Mouse (Mus musculus): ENCODE measurements around the gene Epb41l3.

Epb41l3 gene

GRCm38 (mm10) chr17:69181560-69182316 is 106.3 kb downstream of the Epb41l3 start:
- no peak for DNase-seq (ENCODE audit: low spot score in 2 of 2)

DNA sequence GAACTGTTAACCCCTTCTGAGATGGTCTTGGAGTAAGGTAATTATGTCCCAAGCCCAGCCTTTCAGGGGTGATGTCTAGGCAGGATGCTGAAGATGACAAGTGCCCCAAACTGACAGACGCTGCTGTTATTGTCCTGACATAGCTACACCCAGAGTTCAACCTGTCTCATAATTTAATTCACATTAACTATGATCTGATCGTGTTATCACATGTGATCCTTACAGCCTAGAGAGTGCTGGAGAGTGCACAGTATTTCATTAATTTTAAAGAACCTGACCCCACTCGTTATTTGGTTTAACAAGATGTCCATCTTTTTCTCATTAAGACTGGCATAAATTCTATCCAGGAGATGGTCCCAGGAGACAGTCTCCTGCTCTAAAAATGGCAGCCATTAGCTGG is 112.3 kb downstream of the Epb41l3 start:
- DNase-seq (ENCODE audit: low spot score in 2 of 2): no peak

DNA sequence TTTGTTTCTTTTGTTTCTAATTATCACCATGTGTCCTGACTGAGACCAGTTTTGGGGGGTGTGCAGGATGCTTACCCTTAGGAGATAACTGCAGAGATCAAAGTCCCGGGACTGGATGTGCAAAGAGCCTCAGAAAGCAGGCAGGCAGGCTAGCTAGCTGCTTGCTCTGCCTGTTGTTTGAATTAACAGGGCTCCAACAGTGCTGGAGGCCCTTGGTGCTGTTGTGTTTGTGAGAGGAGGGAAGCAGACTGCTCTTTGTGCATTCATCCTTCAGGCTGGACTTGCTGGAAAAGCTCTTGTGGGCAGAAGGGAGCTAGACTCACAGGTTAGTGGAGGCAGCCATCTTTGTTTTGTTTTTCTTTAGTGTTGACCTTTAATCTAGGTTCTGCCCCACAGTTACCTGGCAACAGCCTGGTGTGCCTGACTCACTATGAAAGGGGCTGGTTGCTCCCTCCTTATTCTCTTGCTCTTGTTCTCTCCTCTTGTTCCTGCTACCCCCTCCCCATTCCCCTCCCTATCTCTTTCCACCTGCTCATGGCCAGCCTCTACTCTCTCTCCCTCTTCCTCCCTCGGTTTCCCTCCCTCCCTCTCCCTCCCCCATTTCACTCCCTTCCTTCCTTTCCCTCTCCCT is 117.5 kb downstream of the Epb41l3 start:
- no peak for DNase-seq (ENCODE audit: low spot score in 2 of 2)

DNA sequence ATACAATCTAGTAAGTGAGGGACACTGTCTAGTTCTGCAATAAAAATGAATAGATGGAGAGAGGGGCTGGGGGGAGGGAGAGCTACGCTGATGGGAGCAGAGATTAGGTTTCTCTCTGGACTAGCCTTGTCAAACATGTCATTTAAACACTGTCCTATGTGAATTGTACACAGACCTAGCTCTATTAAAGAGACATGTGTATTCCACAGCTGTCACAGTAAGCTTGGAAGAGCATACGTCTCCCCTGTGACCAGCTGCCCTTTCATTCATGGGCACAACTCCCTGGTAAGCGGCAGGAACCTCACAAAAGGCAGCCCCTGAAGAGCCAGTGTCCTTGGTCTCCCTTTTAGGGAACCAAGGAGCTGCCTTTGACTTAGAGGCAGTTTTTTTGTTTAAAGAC is 119.1 kb downstream of the Epb41l3 start:
- no peak for DNase-seq (ENCODE audit: low spot score in 2 of 2)

GRCm38 (mm10) chr17:69195758-69196157 is 120.3 kb downstream of the Epb41l3 start:
- no peak for DNase-seq (ENCODE audit: low spot score in 2 of 2)

- no peak for DNase-seq (ENCODE audit: low spot score in 2 of 2)
These were observed 121.2 kb downstream of the Epb41l3 start for GRCm38 (mm10) chr17:69196656-69197055.

GRCm38 (mm10) chr17:69198805-69199204 is 123.3 kb downstream of the Epb41l3 start:
- no peak for DNase-seq (ENCODE audit: low spot score in 2 of 2)

DNA sequence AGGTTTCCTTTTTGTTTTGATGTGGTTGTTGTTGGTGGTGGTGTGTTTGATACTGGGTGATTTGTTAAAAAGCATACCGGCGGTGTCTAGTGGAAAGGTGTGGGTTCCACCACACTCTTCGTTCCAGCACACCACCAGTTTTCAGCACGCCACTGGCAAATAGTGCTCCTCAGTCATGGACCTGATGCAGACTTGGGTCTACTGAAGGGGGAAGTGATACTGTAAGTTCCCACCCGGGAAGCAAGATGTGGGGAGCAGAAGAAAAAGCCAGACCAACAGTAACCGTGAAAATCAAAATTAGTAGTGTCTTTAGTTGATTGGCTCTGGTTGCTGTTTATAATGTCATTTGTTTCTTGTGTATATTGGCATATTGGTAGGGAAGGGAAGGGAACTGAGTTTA is 124.3 kb downstream of the Epb41l3 start:
- DNase-seq (ENCODE audit: low spot score in 2 of 2): no peak

- no peak for DNase-seq (ENCODE audit: low spot score in 2 of 2)
These were observed 125.5 kb downstream of the Epb41l3 start for GRCm38 (mm10) chr17:69200936-69201335.

GRCm38 (mm10) chr17:69205282-69205999 is 130.0 kb downstream of the Epb41l3 start:
- DNase-seq (ENCODE audit: low spot score in 2 of 2): no peak

DNA sequence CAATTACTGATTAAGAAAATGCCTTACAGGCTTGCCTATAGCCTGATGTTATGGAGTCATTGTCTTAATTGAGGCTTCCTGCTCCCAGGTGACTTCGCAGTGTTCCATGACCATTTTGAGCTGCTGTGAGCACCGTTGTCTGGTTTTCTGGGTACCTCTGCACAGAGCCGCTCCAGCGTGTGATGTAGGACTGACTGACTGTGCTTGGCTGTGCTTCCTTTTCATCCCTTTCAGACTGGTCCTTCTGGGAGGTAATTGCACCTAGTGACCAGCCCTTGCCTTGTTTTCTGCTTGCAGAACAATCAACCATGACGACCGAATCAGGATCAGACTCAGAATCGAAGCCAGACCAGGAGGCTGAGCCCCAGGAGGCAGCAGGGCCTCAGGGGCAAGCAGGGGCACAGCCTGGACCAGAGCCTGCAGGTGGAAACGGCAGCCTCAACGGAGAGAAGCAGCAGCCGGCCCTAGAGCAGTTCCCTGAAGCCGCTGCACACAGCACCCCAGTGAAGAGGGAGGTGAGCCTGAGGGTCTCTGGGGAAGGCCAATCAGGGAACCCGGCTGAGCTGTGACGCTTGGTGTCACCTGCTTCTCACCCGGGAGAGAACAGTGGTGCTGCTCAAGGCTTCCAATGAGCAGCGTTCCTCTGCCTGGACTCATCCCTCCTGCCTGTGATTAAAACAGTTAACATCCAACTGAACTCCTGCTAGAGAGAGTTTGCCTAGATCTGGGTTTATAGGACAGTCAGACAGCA is 132.3 kb downstream of the Epb41l3 start:
- no peak for DNase-seq (ENCODE audit: low spot score in 2 of 2)

- no peak for DNase-seq (ENCODE audit: low spot score in 2 of 2)
These were observed 135.6 kb downstream of the Epb41l3 start for GRCm38 (mm10) chr17:69211065-69211464.

DNA sequence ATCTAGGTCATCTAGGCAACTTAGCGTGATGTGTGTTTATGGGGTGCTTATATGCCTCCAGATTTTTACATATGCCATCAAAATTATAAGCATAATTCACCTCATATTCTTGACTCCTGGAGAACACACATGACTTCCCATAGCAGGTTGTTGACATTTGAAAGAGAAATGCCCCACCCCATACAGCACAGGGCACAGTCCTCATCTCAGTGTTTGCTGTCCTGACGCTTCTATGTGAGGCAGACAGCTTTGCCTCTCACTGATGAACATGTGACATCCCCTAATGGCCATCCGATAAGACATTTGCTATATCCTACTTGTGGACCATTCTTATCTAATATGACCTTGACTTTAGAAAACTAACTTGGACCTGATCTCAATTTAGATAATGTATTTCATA is 140.6 kb downstream of the Epb41l3 start:
- no peak for DNase-seq (ENCODE audit: low spot score in 2 of 2)

DNA sequence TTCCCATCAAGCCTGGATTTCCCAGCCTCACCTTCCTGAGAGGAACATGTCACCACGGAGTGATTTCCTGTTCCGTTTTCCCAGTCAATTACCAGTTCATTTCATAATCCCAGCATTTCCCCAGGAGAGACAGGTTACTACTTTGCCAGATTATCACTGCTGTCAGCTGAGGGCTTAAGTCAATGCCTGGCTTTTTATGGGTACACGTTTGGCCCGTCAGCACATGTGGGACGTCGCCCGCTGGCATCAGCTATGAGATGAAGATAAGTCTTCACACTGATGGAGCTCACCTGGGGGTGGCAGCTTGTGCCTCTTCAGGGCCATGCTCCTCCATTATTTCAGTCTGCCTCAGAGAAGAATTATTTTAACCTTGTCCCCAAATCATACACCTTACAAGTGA is 145.4 kb downstream of the Epb41l3 start:
- no peak for DNase-seq (ENCODE audit: low spot score in 2 of 2)

DNA sequence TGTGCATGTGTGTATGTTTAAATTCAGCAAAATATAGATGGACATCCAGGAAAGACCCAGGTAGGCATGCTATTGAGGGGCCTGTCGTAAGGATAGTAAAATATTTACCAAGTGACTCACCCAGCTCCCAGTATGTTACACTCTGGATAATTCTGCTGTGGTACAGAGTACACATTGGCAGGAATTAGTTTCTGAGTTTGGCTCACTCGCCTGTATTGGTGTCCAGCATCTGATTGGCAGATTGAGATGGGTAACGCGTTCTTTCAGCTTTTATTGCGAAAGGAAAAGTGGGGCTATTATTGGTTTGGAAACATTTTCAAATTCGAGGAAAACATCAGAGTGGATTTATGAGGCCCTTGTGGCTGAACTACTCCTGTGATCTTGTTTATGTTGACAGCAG is 145.9 kb downstream of the Epb41l3 start:
- no peak for DNase-seq (ENCODE audit: low spot score in 2 of 2)

DNA sequence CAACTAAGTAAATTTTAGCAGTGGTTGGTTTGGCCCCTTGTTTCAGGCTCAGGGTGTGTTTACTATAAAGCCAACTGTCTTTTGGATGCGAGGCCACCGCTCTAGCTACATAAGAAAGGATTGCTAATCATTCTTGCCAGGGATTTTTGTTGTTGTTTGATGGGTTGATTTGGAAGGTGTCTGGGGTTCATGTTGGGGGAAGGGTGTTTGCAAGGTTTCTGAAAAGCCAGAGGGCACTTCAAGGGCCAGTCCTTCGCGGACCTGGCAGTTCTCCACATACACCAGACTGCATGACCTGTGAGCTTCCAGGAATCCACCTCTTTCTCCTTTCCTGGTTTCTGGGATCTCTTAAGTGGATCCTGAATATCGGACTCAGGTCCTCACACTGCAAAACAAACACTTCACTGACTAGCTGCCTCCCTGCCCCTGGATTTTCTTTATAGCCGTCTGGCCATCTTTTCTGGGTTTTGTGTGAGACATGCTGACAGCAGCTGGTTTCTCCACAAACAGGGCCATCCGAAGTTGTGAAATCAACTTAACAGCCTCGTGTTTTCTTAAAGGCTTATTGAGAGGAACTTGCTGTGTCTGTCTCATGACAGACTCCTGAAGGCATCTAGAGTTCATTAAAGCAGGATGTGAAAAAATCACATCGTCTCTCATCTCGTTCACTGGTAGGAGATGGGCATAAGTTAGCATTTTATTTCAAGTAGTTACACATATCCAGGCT is 146.6 kb downstream of the Epb41l3 start:
- DNase-seq (ENCODE audit: low spot score in 2 of 2): no peak

GRCm38 (mm10) chr17:69225996-69226395 is 150.5 kb downstream of the Epb41l3 start:
- DNase-seq (ENCODE audit: low spot score in 2 of 2): no peak

DNA sequence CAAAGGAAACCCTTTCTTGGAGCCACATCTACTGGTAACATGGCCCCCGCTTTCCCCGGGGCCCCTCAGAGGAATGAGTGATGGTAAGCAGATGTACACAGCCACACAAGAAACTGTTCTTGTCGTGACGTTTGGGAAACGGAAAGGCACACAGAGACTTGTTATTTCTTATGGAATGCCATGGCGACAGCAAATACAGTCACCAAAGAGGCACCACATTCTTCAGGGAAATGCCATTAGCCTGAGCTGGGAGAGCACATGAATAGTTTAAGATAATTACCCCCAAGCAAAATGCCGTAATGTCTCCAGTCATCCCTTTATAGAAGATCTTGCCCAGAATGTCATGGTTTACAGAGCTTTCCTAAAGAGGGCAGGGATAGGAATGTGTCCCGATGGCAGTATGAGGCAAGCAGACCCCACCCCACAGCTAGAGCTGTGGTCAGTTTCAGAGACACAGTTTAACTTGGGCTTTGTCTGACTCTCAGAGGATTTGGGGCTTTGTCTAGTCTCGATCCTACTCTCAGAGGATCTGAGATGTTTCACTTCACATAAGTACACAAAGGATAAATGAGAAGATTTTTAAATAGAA is 152.0 kb downstream of the Epb41l3 start:
- DNase-seq (ENCODE audit: low spot score in 2 of 2): no peak

DNA sequence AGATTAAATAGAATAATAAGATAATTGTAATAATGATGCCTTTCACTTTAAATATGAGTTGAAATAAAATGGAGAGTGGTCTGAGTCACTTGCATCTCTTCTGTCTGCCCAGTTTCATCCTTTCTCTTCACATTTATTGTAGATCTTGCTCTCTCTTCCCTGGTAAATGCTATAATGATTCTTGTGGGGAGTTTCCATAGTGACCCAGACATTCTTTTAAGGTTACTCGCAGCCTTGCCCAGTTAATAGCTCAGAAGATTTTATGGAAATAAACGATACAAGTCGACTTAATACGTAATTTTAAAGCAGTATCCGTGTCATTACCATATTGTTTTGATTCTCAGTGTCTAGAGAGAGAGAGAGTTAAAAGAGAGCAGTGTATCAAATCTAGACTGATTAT is 154.0 kb downstream of the Epb41l3 start:
- DNase-seq (ENCODE audit: low spot score in 2 of 2): no peak

- no peak for DNase-seq (ENCODE audit: low spot score in 2 of 2)
These were observed 154.7 kb downstream of the Epb41l3 start for GRCm38 (mm10) chr17:69230131-69230621.

DNA sequence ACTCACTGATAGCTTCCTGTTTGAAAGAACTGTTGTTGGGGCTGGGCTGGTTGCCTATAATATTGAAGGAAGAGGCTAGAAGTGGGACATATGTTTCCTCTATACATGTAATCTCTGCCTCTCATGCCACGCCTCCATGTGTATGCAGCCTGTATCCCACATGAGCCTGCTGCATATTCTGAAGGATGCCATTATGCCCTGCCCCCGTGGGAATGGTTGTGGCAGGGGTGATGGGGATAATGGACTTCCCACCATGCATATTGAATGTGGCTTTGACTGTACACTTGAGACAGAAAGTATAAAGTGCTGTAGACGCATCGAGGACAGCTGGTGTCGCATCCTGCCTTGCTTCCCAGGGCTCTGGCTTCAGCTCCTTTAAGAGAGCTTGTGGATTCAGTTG is 155.9 kb downstream of the Epb41l3 start:
- DNase-seq (ENCODE audit: low spot score in 2 of 2): no peak
